Mouse (Mus musculus) left cerebral cortex, postnatal 14 days (tissue): ENCODE results near the gene Cldn10. TPM values are rescaled to one million over a fixed set of nuclear protein-coding genes. Genes with fewer than 3 reads are reported as not detected.

Experiments used
- DNase-seq, 2 experiments: peaks; one replicate each; pipeline ENCODE4 v3.0.0; 2021 to 2022; ENCODE audit warnings: low spot score in 2 of 2, mixed read lengths in 1 of 2
- intact Hi-C: fragments of 180-260 bp; cut with DNase I; formaldehyde crosslinking; loops from one replicate; pipeline ENCODE4 v1.15.1; 2025
- total RNA-seq, 2 experiments: library from RNA; stranded (reverse); gene quantifications; 2 replicates each; pipeline ENCODE4 v1.2.3; 2021

Gene Cldn10
- total RNA-seq, 2 experiments from 2014 or later = 17.1 to 21.4 TPM

- intact Hi-C loops = no loop called here
- no peak for DNase-seq
Measured at GRCm38 (mm10) chr14:118895228-118895627, 107.5 kb downstream of the Cldn10 start.

DNA sequence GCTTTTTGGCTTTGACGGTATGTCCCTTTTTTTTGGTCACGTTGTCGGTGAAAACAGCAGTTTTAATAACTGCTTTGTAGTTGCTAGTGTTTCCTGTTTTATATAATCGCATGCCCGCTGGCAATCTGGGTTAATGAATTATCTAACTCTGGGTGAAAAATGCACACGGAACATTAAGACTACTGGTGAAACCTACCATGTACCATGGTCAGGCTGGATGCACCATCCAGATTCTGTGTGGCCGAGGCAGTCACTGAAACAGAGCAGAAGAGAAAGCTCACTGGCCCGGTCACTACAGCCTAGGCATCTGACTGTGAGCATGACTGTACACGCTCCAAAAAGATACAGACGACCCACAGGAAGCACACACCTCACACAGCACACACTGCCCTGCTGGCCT is 107.9 kb downstream of the Cldn10 start:
- intact Hi-C loops = no loop called here
- DNase-seq = no peak

- intact Hi-C loops = no loop called here
- DNase-seq = no peak
Measured at GRCm38 (mm10) chr14:118899940-118900339, 112.2 kb downstream of the Cldn10 start.

DNA sequence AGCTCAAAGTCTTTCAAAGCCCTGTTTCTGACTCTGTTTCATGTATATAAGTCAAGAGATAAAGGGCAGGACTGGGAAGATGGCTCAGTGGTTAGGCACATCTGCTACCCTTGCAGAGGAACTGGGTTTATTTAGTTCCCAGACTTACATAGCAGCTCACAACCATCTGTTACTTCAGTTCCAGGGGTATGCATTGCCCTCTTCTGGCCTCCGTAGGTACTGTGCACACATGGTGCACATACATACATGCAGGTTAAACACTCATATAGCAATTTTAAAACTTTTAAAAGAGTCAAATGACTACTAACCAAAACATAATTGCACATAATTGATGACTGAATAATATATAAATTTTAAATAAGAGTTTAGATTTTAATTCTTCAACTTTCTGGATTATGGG is 113.2 kb downstream of the Cldn10 start:
- intact Hi-C loops = no loop called here

GRCm38 (mm10) chr14:118903397-118903796 is 115.7 kb downstream of the Cldn10 start:
- intact Hi-C loops = no loop called here
- peak in 1 of 2 experiments; percentile 37 for DNase-seq

More for the DNA sequence above, 113.2 kb downstream of the Cldn10 start:
- no peak for DNase-seq

GRCm38 (mm10) chr14:118903867-118904562 is 116.3 kb downstream of the Cldn10 start:
- intact Hi-C loops = no loop called here
- DNase-seq = no peak

GRCm38 (mm10) chr14:118907592-118907991 is 119.9 kb downstream of the Cldn10 start:
- DNase-seq = no peak
- intact Hi-C loops = no loop called here

DNA sequence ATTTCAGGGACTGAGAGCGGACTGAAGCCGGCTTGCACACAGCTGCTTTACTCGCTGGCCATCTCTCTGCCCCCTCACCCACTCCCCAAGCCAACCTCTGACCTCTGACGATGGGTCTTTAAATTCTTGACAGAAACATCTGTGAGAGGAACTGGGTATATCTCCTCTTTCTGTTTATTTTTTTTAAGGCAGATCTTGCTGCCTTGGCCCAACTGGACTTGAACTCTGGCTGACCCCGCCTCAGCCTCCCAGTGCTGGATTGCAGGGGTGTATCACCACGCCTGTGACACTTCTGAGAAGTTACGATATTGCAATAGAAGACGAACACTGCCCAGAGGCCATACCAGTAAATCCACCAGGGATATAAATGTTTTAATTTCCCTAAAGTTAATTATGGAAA is 122.2 kb downstream of the Cldn10 start:
- intact Hi-C loops = loop anchor here (5.0 kb wide), 2 partner anchors 67 to 88 kb away; no protein-coding TSS in a partner anchor
- DNase-seq = no peak

DNA sequence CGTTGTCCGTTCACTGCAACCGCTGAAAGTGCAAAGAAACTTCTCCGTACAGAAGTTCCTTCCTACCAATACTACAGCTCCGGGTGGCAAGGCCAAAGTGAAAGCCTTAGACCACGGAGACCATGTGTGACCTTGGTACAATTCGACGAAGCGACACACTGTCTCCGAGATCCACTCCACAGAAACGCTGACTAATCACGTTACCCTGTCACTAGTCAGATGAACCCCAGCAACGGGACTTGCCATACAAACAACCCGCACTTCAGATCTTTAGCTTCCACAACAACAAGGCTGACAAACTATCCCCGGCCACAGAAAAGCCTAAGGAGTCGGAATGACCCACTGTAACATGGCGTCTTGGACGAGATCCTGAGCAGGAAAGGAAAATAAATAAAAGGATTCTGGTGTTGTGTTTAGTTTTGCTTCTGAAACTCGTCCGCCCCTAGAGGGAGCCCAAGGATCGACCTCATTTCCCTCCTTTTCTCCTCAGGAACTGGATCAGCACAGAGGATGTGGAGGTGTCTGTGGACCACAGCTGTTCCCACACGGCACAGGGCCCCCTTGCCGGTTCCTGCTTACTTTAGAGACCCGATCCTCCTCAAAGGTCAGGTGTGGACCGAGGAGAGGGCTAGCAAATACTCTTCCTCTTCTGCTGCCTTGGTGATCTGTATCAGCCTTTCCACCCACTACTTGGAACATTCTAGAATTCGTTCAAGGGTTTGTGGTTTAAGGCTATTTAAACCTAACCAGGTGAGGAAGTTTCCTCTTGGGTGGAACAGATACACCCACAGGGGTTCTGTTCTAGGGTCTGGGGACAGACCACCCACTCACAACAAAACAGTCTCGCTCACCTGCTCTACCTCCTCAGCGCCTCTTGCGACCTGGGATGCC is 122.9 kb downstream of the Cldn10 start:
- intact Hi-C loops = loop anchor here (5.0 kb wide), 2 partner anchors 67 to 88 kb away; no protein-coding TSS in a partner anchor
- DNase-seq = peak; percentile 72 to 78

- no peak for DNase-seq
- intact Hi-C loops = loop anchor here (5.0 kb wide), 2 partner anchors 66 to 89 kb away; no protein-coding TSS in a partner anchor
Measured at GRCm38 (mm10) chr14:118911521-118911920, 123.8 kb downstream of the Cldn10 start.

DNA sequence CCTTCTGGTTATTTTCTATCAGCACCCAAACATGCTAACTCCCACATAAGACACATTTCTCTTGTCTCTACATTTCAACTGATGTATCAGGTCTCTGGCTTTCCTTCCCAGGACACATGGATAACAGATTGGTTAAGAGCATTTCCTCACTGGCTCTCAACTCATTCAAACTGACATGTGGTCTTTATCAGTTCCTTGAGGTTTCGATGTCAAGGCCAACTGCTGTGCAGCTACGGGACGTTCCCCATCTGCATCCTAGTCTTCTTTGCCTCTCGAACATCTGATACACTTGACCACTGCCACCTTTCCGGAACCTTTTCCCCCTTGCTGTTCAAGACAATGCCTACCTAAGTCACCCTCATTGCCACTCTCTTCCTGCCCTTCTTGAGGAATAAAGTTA is 125.9 kb downstream of the Cldn10 start:
- no peak for DNase-seq
- intact Hi-C loops = loop anchor here (5.0 kb wide), 2 partner anchors 64 to 91 kb away; no protein-coding TSS in a partner anchor

GRCm38 (mm10) chr14:118919025-118919424 is 131.3 kb downstream of the Cldn10 start:
- intact Hi-C loops = no loop called here
- peak in 1 of 2 experiments; percentile 32 for DNase-seq

GRCm38 (mm10) chr14:118920654-118921053 is 132.9 kb downstream of the Cldn10 start:
- intact Hi-C loops = no loop called here
- DNase-seq = no peak

GRCm38 (mm10) chr14:118922251-118922650 is 134.5 kb downstream of the Cldn10 start:
- intact Hi-C loops = no loop called here
- no peak for DNase-seq

DNA sequence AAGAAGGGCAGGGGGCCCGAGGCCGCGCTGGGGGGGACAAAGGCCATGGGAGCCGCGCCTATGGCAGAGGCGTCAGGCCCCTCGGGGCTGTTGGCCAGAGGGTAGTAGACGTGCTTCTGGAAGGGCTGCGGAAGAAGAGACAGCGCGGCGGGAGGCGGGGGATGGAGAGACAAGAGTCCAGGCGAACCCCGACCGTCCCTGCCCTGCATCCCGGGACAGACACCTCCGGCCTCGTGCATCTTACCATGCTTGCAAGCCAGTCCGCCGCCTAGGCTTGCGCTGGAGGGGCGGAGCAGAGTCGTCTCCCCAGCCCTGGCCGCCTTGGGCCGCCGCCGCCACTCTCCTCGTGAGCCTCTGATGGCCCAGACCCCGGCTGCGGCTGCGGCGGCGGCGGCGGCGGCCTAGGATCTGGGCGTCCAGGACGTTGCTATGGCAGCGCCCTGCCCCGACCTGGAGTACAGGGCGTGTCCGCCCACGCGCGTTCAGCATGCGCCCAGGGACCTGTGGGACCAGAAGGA is 135.0 kb downstream of the Cldn10 start:
- intact Hi-C loops = no loop called here
- DNase-seq = no peak

Other genes with a start within 250 kb of the Cldn10 start
- 1 to 10 TPM; 7.9 to 9.6 TPM for gene Abcc4, start 81.7 kb upstream of the Cldn10 start, total RNA-seq
- gene Dzip1, start 137.6 kb downstream of the Cldn10 start, total RNA-seq = 100 to 1,000 TPM in 1 of 2 experiments, 10 to 100 TPM in 1; 98.8 to 100 TPM
- gene Dnajc3, start 150.1 kb downstream of the Cldn10 start, total RNA-seq = 10 to 100 TPM; 31.9 to 35.4 TPM